Mouse (Mus musculus): Measurements from ENCODE around the gene Dmrtb1.

DNA sequence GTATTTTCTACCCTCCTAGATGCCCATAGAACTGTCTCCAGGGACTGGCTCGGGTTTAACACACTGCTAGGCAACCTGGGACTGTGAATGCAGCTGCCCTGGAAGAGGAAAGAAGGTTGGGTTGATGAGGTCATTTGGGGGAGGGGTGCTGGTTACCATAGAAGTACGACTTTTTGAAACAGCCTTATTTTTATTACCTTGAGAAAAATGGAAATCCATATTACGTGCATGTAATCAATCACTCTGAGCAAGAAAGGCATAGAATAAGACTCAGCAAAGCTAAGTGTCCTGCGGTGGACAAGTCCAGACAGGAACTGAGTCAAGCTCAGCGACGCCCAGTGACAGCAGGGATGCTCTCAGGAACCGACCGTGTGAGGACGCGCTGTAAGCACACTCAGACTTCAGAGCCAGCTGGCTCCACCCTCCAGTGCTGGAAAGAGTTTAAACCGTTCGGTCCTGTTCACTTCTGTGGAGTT lies 33.0 kb downstream of the Dmrtb1 start:
- no peak for TF ChIP-seq CTCF (conservative IDR thresholded peaks at IDR 0.05 in 1 of 2, IDR thresholded peaks at IDR 0.05 in 1 of 2; ENCODE audit: low read depth in 2 of 2, low read length in 2 of 2)
- no peak; the same call in 1 of the 2 replicates for TF ChIP-seq ETS1 (conservative IDR thresholded peaks at IDR 0.05; ENCODE audit: low read depth, low read length)
- no peak; the same call in 1 of the 2 replicates for TF ChIP-seq POLR2AphosphoS2 (IDR thresholded peaks at IDR 0.05; ENCODE audit: low read depth, low read length)
- peak; percentile 55 for TF ChIP-seq JUND (conservative IDR thresholded peaks at IDR 0.05; ENCODE audit: low read depth, low read length)
- no peak; the same call in 1 of the 2 replicates for TF ChIP-seq NELFE (IDR thresholded peaks at IDR 0.05; ENCODE audit: low read depth, low read length)
- peak; percentile 59; the same call in 1 of the 2 replicates for TF ChIP-seq TCF12 (IDR thresholded peaks at IDR 0.05; ENCODE audit: low read depth, low read length)
- TF ChIP-seq KAT2A (IDR thresholded peaks at IDR 0.05; ENCODE audit: insufficient replicate concordance, low read length) = peak; percentile 38; the same call in 1 of the 2 replicates
- TF ChIP-seq ZC3H11A (IDR thresholded peaks at IDR 0.05; ENCODE audit: low read depth, low read length) = no peak
- peak; percentile 43; the same call in 1 of the 2 replicates for TF ChIP-seq POLR2A (IDR thresholded peaks at IDR 0.05; ENCODE audit: low read depth, low read length)
